Mouse (Mus musculus) cerebellum, adult 2 months (tissue): ENCODE measurements around the gene Zfp787. TPM values are rescaled to one million over a fixed set of nuclear protein-coding genes. Genes with fewer than 3 reads are reported as not detected.
"Not testable (repeated sequence)": the region's sequence is repeated elsewhere in the genome, so short reads cannot be mapped to it uniquely, and the experiment has no call there.

Experiments used
- DNase-seq, 2 experiments: peaks; one replicate each; pipeline ENCODE4 v3.0.0; 2021
- H3K27ac ChIP-seq: fragments of 200-500 bp; 2 replicates; pipeline ENCODE4 v1.5.1; 2012; ENCODE audit warnings: low read length, control low read depth, inconsistent platforms; ENCODE audit not compliant: insufficient read depth
- H3K27me3 ChIP-seq: fragments of 200-500 bp; 2 replicates; pipeline ENCODE4 v1.6.1; 2012; ENCODE audit warnings: inconsistent platforms, mild to moderate bottlenecking, low read length, moderate library complexity; ENCODE audit not compliant: control insufficient read depth, insufficient read depth
- H3K4me1 ChIP-seq: fragments of 200-500 bp; 2 replicates; pipeline ENCODE4 v1.6.1; 2011; ENCODE audit warnings: low read length; ENCODE audit not compliant: control insufficient read depth, insufficient read depth
- H3K4me3 ChIP-seq: fragments of 200-500 bp; replicated peaks from 2 replicates; pipeline ENCODE3; 2011; ENCODE audit warnings: mild to moderate bottlenecking, low read depth, low read length, control low read depth; ENCODE audit not compliant: insufficient read depth
- CTCF ChIP-seq: fragments of 200-500 bp; IDR thresholded peaks from 2 replicates; pipeline ENCODE4 v1.5.1; 2011; ENCODE audit warnings: low read depth, mild to moderate bottlenecking, control low read depth, low read length, moderate library complexity, borderline replicate concordance; ENCODE audit not compliant: insufficient read depth
- POLR2A ChIP-seq: fragments of 200-500 bp; IDR thresholded peaks from 2 replicates; pipeline ENCODE4 v1.6.1; 2011; ENCODE audit warnings: low read length, control low read depth, borderline replicate concordance; ENCODE audit not compliant: insufficient read depth
- WGBS: fragments of 180-500 bp; shearing (Covaris S2); methylation state at CpG from one replicate; pipeline ENCODE4 v1.1.7; 2018; 5-methylcytosine and 5-hydroxymethylcytosine counted together
- polyA plus RNA-seq: library from polyadenylated mRNA; depleted of rRNA; stranded (reverse); fragments of >200 nt; gene quantifications from 2 replicates; pipeline ENCODE4 v1.2.3, GENCODE M21; 2012

Zfp787 gene
- polyA plus RNA-seq, 1 experiment: 45.9 TPM

DNA sequence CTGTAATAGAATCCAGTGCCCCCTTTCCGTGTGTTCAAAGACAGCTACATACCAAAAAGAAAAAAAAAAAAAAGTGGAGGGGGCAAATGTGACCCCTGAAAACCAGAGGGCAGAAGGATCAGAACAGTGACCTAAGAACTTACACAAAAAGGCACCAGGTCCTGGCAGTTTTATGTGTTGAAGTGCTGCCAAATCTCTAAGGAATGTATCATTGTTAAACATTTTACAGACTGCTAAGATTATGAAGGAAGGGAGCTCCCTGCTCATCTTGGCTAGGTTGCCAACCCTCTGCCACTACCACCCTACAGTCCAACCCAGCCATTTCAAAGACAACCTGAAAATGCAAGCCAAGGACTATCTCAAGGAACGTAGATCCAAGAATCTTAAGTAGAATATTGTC is 30.4 kb upstream of the Zfp787 start:
- Histone ChIP-seq H3K4me1 (peaks cover 22% of the 10 kb centered on the region), H3K4me3 (no peak overlapping the region), H3K27ac (no peak overlapping the region), H3K27me3 (no peaks in the 10 kb centered on the region)
- DNase-seq: no peak
- WGBS: 95% methylated on average over 2 of the region's 2 CpGs
- TF ChIP-seq POLR2A (no peak), CTCF (no peak)

DNA sequence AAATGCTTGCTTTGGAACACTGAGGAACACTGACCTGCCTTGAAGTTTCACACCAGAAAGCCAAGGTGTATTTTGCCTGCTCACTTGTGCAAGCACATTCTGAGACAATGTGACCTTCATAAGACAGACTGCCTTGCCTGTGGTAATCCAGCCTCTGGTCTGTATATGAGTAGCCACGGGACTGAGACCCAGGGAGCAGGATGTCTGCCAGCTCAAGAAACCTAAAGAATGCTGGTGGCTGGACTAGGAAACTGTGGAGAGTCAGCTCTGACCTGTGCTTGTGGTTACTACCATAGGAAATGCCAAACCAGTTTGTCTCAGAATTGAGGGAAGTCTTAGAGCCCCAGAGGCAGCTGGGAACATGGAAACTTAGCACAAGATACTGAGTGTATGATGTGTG is 29.6 kb upstream of the Zfp787 start:
- Histone ChIP-seq H3K4me3 (no peak overlapping the region), H3K4me1 (peaks cover 22% of the 10 kb centered on the region), H3K27me3 (no peaks in the 10 kb centered on the region), H3K27ac (0 out of 2 replicates have a peak overlapping the region, but pooled peaks have one; percentile 26)
- DNase-seq: no peak
- 68% methylated on average over 1 of the region's 1 CpGs for WGBS
- no peak for TF ChIP-seq CTCF
- TF ChIP-seq POLR2A: no peak

DNA sequence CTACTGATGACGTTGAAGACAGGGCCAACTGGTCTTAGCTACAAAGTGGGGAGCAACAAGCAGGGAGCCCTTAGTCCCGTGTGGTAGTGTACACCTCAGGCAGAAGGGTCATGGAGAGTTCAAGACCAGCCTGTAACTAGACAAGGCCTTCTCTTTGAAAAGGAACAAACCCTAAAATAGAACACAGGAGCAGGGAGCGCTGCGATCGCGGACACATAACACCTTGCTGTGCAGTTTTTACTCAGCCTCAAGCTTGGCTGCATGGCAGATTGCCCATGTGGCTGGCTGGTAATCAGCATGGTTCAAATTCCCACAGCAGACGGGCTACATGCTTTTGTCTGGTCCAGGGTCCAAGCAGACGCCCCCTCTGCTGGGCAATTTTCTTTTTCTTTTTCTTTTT is 28.7 kb upstream of the Zfp787 start:
- peak overlapping the region; percentile 85 for H3K27ac ChIP-seq
- TF ChIP-seq CTCF (no peak), POLR2A (no peak)
- DNase-seq: peak; percentile 61 to 63
- WGBS: 12% methylated on average over 8 of the region's 8 CpGs
- H3K27me3 ChIP-seq: no peaks in the 10 kb centered on the region
- H3K4me1 ChIP-seq: peaks cover 26% of the 10 kb centered on the region
- H3K4me3 ChIP-seq: no peak overlapping the region

DNA sequence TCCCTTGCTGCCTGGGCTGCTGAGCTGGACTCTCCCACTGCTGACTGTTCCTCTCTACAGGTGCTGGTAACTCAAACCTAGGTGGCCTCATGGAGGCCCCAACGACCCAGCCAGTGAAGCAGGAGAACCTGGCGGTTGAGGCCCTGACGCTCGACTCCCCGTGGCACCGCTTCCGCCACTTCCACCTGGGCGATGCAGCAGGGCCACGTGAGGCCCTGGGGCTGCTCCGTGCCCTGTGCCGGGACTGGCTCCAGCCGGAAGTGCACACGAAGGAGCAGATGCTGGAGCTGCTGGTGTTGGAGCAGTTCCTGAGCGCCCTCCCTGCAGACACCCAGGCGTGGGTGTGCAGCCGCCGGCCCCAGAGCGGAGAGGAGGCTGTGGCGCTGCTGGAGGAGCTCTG is 28.0 kb upstream of the Zfp787 start:
- Histone ChIP-seq H3K27ac (peak overlapping the region; percentile 85), H3K4me3 (peak overlapping the region; percentile 9), H3K4me1 (peaks cover 31% of the 10 kb centered on the region), H3K27me3 (no peaks in the 10 kb centered on the region)
- 24% methylated on average over 19 of the region's 19 CpGs for WGBS
- peak; percentile 74 to 83 for DNase-seq
- TF ChIP-seq CTCF: no peak

DNA sequence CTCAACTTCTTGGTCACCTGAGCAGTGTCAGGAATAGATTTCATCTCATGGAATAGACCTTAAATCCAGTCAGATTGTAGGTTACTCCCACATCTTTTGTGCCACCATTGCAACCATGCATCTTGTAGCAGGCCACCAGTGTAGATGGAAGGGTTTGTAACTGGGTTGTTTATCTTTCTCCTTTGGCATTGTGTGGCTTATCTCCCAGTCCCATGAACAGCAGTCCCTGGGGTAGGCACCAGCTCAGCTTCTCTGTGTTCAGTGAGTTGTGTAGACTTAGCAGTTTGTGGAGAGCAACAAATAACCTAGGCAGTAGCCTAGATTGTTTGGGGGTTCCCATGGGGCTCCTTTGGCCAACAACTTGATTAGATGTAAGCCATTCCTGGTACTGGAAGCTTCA is 27.1 kb upstream of the Zfp787 start:
- H3K4me3 ChIP-seq: no peak overlapping the region
- no peak overlapping the region for H3K27ac ChIP-seq
- H3K27me3 ChIP-seq: no peaks in the 10 kb centered on the region
- TF ChIP-seq CTCF: no peak
- TF ChIP-seq POLR2A: no peak
- no peak for DNase-seq
- H3K4me1 ChIP-seq: peaks cover 34% of the 10 kb centered on the region

DNA sequence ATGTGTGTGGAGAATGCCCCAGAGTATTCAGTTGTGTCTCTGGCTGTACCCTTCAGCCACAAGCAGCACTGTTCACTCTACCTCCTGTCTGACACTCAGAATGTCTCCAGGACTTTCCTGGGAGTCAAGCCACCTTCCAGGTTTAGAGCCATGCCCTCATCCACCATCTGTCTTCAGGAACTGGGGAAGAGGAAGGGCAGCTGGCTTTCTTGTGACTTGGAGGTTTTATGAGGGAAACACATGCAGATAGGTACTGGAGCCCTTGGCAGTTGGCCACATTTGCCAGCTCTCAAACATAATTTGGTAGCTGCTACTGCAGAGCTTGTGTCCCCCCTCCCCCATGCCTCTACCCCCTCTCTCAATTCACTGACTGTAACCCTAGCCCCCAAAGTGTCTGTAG is 23.2 kb upstream of the Zfp787 start:
- DNase-seq: peak; percentile 69 to 84
- Histone ChIP-seq H3K4me3 (no peak overlapping the region), H3K27ac (peak overlapping the region; percentile 89), H3K27me3 (no peaks in the 10 kb centered on the region), H3K4me1 (peaks cover 16% of the 10 kb centered on the region)
- TF ChIP-seq POLR2A (0 out of 2 replicates have a peak, but pooled peaks have one; percentile 15), CTCF (no peak)

DNA sequence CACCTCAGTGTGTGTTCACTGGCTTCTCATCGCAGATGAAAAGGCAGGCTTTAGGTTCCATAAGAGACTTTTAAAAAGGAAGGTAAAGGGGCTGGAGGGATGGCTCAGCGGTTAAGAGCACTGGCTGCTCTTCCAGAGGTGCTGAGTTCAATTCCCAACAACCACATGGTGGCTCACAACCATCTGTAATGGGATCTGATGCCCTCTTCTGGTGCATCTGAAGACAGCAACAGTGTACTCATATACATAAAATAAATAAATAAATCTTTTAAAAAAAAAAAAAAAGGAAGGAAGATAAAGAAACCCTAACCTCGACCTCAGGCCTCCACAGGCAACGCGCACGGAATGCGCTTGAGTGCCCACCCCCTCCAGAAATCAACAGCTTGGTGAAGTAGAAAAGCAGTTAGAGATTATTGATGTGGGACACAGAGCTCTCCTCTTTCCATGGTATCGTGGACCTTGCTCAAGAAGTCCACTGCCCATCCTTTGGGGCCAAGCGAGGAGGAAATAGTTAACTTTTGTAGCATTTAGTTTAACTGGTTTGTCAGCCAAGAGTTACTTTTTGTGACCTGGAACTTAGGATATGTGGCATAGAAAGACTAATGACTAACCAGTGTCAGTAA is 18.7 kb upstream of the Zfp787 start:
- DNase-seq: peak in 1 of 2 experiments; percentile 27
- WGBS: 87% methylated on average over 9 of the region's 9 CpGs
- H3K4me3 ChIP-seq: peak overlapping the region; percentile 6
- H3K27ac ChIP-seq, H3K27me3 ChIP-seq: not testable (repeated sequence)
- H3K4me1 ChIP-seq: peaks cover 11% of the 10 kb centered on the region

DNA sequence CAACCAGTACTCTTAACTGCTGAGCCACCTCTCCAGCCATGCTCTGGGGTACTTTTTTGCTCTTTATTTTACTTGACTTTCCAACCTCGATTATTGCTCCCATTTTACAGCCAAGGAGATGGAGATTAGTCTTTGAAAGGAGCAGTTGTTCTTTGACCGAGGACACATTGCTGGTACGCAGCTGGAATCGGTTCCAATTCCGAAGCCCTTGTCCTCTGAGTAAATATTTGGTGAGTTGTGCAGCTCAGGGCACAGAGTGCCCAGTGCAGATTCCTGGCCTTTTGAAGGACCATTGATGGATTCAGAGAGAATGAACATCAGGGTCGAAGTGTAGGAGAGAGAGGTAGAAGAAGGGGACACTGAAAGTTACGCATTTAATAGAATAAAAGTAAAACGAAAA is 18.1 kb upstream of the Zfp787 start:
- DNase-seq: no peak
- 89% methylated on average over 8 of the region's 8 CpGs for WGBS
- no peak for TF ChIP-seq CTCF
- no peak for TF ChIP-seq POLR2A
- Histone ChIP-seq H3K4me1 (peaks cover 7% of the 10 kb centered on the region), H3K27ac (no peak overlapping the region), H3K4me3 (no peak overlapping the region), H3K27me3 (no peaks in the 10 kb centered on the region)
